Mouse (Mus musculus) limb, embryonic 14.5 days (tissue): Measurements from ENCODE around the gene Tmem201. TPM values are rescaled to one million over a fixed set of nuclear protein-coding genes. Genes with fewer than 3 reads are reported as not detected.
"Not testable (repeated sequence)": the region's sequence is repeated elsewhere in the genome, so short reads cannot be mapped to it uniquely, and the experiment has no call there.

Experiments used
- ATAC-seq: fragments of 200-750 bp; cut with Nextera tagmentation; 2 replicates; pipeline ENCODE4 v1.8.0; 2017; ENCODE audit warnings: low read depth, moderate number of reproducible peaks, moderate TSS enrichment; ENCODE audit not compliant: low FRiP score
- DNase-seq: peaks from one replicate; pipeline ENCODE4 v3.0.0-alpha.2; 2015; ENCODE audit warnings: low spot score
- H3K27ac ChIP-seq: fragments of 300-500 bp; sonication (generic); replicated peaks from 2 replicates; pipeline ENCODE4 v1.5.1; 2014; ENCODE audit warnings: low read depth, mild to moderate bottlenecking, low read length, moderate library complexity, mixed read lengths
- H3K27me3 ChIP-seq: fragments of 300-500 bp; sonication (generic); 2 replicates; pipeline ENCODE4 v1.6.1; 2014; ENCODE audit warnings: low read length, mixed read lengths; ENCODE audit not compliant: control insufficient read depth, insufficient read depth
- H3K36me3 ChIP-seq: fragments of 300-500 bp; sonication (generic); 2 replicates; pipeline ENCODE4 v1.6.1; 2014; ENCODE audit warnings: mild to moderate bottlenecking, low read length, moderate library complexity, mixed read lengths; ENCODE audit not compliant: control insufficient read depth, insufficient read depth
- H3K4me1 ChIP-seq: fragments of 300-500 bp; sonication (generic); 2 replicates; pipeline ENCODE4 v1.6.1; 2014; ENCODE audit warnings: antibody characterized with exemption, low read length, mixed read lengths; ENCODE audit not compliant: control insufficient read depth, insufficient read depth
- H3K4me2 ChIP-seq: fragments of 300-500 bp; sonication (generic); replicated peaks from 2 replicates; pipeline ENCODE4 v1.6.1; 2014; ENCODE audit warnings: low read depth, mild to moderate bottlenecking, low read length, moderate library complexity; ENCODE audit not compliant: severe bottlenecking
- H3K4me3 ChIP-seq: fragments of 300-500 bp; sonication (generic); replicated peaks from 2 replicates; pipeline ENCODE4 v1.5.1; 2014; ENCODE audit warnings: low read length
- H3K9ac ChIP-seq: fragments of 300-500 bp; sonication (generic); 2 replicates; pipeline ENCODE4 v1.6.1; 2014; ENCODE audit warnings: mild to moderate bottlenecking, low read depth, low read length, moderate library complexity; ENCODE audit not compliant: severe bottlenecking
- H3K9me3 ChIP-seq: fragments of 300-500 bp; sonication (generic); 2 replicates; pipeline ENCODE4 v1.6.1; 2016; ENCODE audit warnings: low read length; ENCODE audit not compliant: control insufficient read depth
- POLR2A ChIP-seq: fragments of 200-500 bp; IDR thresholded peaks from 2 replicates; pipeline ENCODE4 v1.8.0; 2012; ENCODE audit warnings: inconsistent platforms, mild to moderate bottlenecking, moderate library complexity, borderline replicate concordance; ENCODE audit not compliant: insufficient read depth, insufficient read length; ENCODE audit errors: extremely low read depth
- WGBS: fragments of 180-500 bp; shearing (Covaris S2); extraction: QIAGEN DNeasy Blood & Tissue Kit; methylation state at CpG from one replicate; pipeline ENCODE4 v1.1.7; 2014; 5-methylcytosine and 5-hydroxymethylcytosine counted together
- polyA plus RNA-seq, 2 experiments: library from polyadenylated mRNA; depleted of rRNA in 1 of 2; stranded (reverse) in 1 of 2; unstranded in 1 of 2; fragments of >200 nt; fragmentation: Nextera tagmentation in 1 of 2; extraction: Ambion mirVana in 1 of 2; gene quantifications; 2 replicates each; pipeline versions ENCODE4 v1.2.1 to v1.2.3; 2012 to 2014

Tmem201 gene
- polyA plus RNA-seq, 2 experiments, result 20.4 to 59.3 TPM

- H3K36me3 ChIP-seq, result peaks cover 18% of the 10 kb centered on the region; the same call in 1 of the 2 replicates
- 87% methylated on average over 6 of the region's 6 CpGs for WGBS
- no peak for ATAC-seq
Measured at GRCm38 (mm10) chr4:149758423-149758822, 20.6 kb upstream of the Tmem201 start.

GRCm38 (mm10) chr4:149756546-149756945 is 18.7 kb upstream of the Tmem201 start:
- not testable (repeated sequence) for H3K4me2 ChIP-seq, H3K9ac ChIP-seq, H3K4me1 ChIP-seq, H3K4me3 ChIP-seq, H3K27me3 ChIP-seq, H3K27ac ChIP-seq, DNase-seq, ATAC-seq, H3K9me3 ChIP-seq
- WGBS, result 94% methylated on average over 7 of the region's 7 CpGs
- peaks cover 18% of the 10 kb centered on the region; the same call in 1 of the 2 replicates for H3K36me3 ChIP-seq

More at GRCm38 (mm10) chr4:149758423-149758822, 20.6 kb upstream of the Tmem201 start:
- H3K4me3 ChIP-seq, result no peak overlapping the region
- no peaks in the 10 kb centered on the region for H3K27me3 ChIP-seq
- H3K9ac ChIP-seq, result no peak overlapping the region
- no peaks in the 10 kb centered on the region for H3K9me3 ChIP-seq
- H3K27ac ChIP-seq, result no peak overlapping the region
- no peak for DNase-seq
- no peaks in the 10 kb centered on the region for H3K4me1 ChIP-seq
- H3K4me2 ChIP-seq, result no peak overlapping the region
- TF ChIP-seq POLR2A, result no peak

- Histone ChIP-seq H3K36me3 (peaks cover 14% of the 10 kb centered on the region), H3K9ac (no peak overlapping the region), H3K27me3 (no peaks in the 10 kb centered on the region), H3K4me3 (no peak overlapping the region), H3K4me2 (no peak overlapping the region), H3K9me3 (no peaks in the 10 kb centered on the region), H3K27ac (no peak overlapping the region), H3K4me1 (no peaks in the 10 kb centered on the region)
- no peak for TF ChIP-seq POLR2A
- WGBS, result 49% methylated on average over 3 of the region's 3 CpGs
- ATAC-seq (no peak), DNase-seq (no peak)
Measured at GRCm38 (mm10) chr4:149752836-149753235, 15.0 kb upstream of the Tmem201 start.

GRCm38 (mm10) chr4:149752124-149752799 is 14.4 kb upstream of the Tmem201 start:
- Histone ChIP-seq H3K36me3 (peaks cover 14% of the 10 kb centered on the region), H3K27me3 (no peaks in the 10 kb centered on the region), H3K4me1 (no peaks in the 10 kb centered on the region), H3K27ac (no peak overlapping the region), H3K4me3 (no peak overlapping the region), H3K4me2 (no peak overlapping the region; the same call in 1 of the 2 replicates), H3K9ac (no peak overlapping the region), H3K9me3 (no peaks in the 10 kb centered on the region)
- 31% methylated on average over 17 of the region's 17 CpGs for WGBS
- ATAC-seq, result peak; percentile 63; the same call in 1 of the 2 replicates
- DNase-seq, result peak; percentile 69
- no peak for TF ChIP-seq POLR2A

GRCm38 (mm10) chr4:149750671-149751070 is 12.8 kb upstream of the Tmem201 start:
- TF ChIP-seq POLR2A, result no peak
- Histone ChIP-seq H3K4me1 (no peaks in the 10 kb centered on the region), H3K4me2 (no peak overlapping the region), H3K9ac (no peak overlapping the region), H3K4me3 (no peak overlapping the region), H3K27ac (no peak overlapping the region), H3K27me3 (no peaks in the 10 kb centered on the region), H3K36me3 (peaks cover 15% of the 10 kb centered on the region), H3K9me3 (no peaks in the 10 kb centered on the region)
- ATAC-seq (no peak), DNase-seq (no peak)
- WGBS, result 41% methylated on average over 5 of the region's 5 CpGs

GRCm38 (mm10) chr4:149749663-149750015 is 11.8 kb upstream of the Tmem201 start:
- WGBS, result 91% methylated on average over 3 of the region's 3 CpGs
- DNase-seq, ATAC-seq, H3K27ac ChIP-seq, H3K9me3 ChIP-seq, H3K4me2 ChIP-seq, H3K9ac ChIP-seq, H3K4me1 ChIP-seq, H3K27me3 ChIP-seq, H3K4me3 ChIP-seq: not testable (repeated sequence)
- H3K36me3 ChIP-seq, result peaks cover 15% of the 10 kb centered on the region
